Mouse (Mus musculus) liver, embryonic 16.5 days (tissue): ENCODE data around the gene Pcgf6. TPM values are rescaled to one million over a fixed set of nuclear protein-coding genes. Genes with fewer than 3 reads are reported as not detected.

Experiments used
- ATAC-seq: fragments of 200-750 bp; cut with Nextera tagmentation; 2 replicates; pipeline ENCODE4 v1.8.0; 2017; ENCODE audit warnings: low read depth, mild to moderate bottlenecking, moderate number of reproducible peaks, moderate library complexity
- H3K27ac ChIP-seq: fragments of 300-500 bp; sonication (generic); 2 replicates; pipeline ENCODE4 v1.5.1; 2014; ENCODE audit warnings: mild to moderate bottlenecking, low read length
- H3K27me3 ChIP-seq: fragments of 300-500 bp; sonication (generic); 2 replicates; pipeline ENCODE4 v1.6.1; 2014; ENCODE audit warnings: low read depth, low read length, mixed read lengths; ENCODE audit not compliant: control insufficient read depth, insufficient read depth
- H3K36me3 ChIP-seq: fragments of 300-500 bp; sonication (generic); 2 replicates; pipeline ENCODE4 v1.6.1; 2014; ENCODE audit warnings: mild to moderate bottlenecking; ENCODE audit not compliant: control insufficient read depth, insufficient read depth
- H3K4me1 ChIP-seq: fragments of 300-500 bp; sonication (generic); 2 replicates; pipeline ENCODE4 v1.6.1; 2014; ENCODE audit warnings: low read depth, low read length, mixed read lengths; ENCODE audit not compliant: control insufficient read depth
- H3K4me2 ChIP-seq: fragments of 300-500 bp; sonication (generic); 2 replicates; pipeline ENCODE4 v1.6.1; 2014; ENCODE audit warnings: low read depth, low read length, mixed read lengths
- H3K4me3 ChIP-seq: fragments of 300-500 bp; sonication (generic); 2 replicates; pipeline ENCODE4 v1.5.1; 2014; ENCODE audit warnings: low read depth, mild to moderate bottlenecking, low read length
- H3K9ac ChIP-seq: fragments of 300-500 bp; sonication (generic); 2 replicates; pipeline ENCODE4 v1.6.1; 2014; ENCODE audit warnings: low read depth, low read length
- H3K9me3 ChIP-seq: fragments of 300-500 bp; sonication (generic); replicated peaks from 2 replicates; pipeline ENCODE4 v1.6.1; 2016; ENCODE audit warnings: low read length; ENCODE audit not compliant: control insufficient read depth
- WGBS: fragments of 180-500 bp; shearing (Covaris S2); extraction: QIAGEN DNeasy Blood & Tissue Kit; methylation state at CpG from one replicate; pipeline ENCODE4 v1.1.7; 2014; ENCODE audit not compliant: insufficient replicate concordance; 5-methylcytosine and 5-hydroxymethylcytosine counted together
- polyA plus RNA-seq: library from polyadenylated mRNA; unstranded; fragments of >200 nt; fragmentation: Nextera tagmentation; extraction: Ambion mirVana; gene quantifications from 2 replicates; pipeline ENCODE4 v1.2.1, GENCODE M21; 2015

Pcgf6 gene
- polyA plus RNA-seq, 1 experiment from 2014 or later, result 5.7 TPM

DNA sequence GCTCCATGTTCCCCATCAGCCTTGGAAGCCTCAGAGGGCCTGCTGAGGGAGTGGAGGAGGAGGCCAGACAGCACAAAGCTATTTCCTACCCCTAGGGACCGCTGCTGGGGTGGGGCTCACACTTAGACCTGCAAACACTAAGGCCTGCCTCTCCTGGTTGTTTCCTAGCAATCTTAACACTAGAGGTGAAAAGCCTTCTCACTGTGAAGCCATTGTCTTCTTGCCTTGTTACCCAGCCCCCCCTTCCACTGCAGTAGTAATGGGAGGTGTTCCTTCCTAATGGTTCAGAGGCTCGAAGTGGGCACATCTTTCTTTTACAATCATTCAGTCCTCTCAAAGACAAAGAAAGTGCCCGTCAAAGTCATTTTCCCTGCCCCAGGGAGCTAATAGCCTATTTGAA lies 32.9 kb downstream of the Pcgf6 start:
- Histone ChIP-seq H3K36me3 (no peaks in the 10 kb centered on the region), H3K9me3 (no peaks in the 10 kb centered on the region), H3K4me2 (no peak overlapping the region), H3K27ac (no peak overlapping the region), H3K4me3 (no peak overlapping the region), H3K4me1 (peaks cover 10% of the 10 kb centered on the region), H3K27me3 (peaks cover 59% of the 10 kb centered on the region), H3K9ac (no peak overlapping the region)
- no peak for ATAC-seq
- 9% methylated on average over 3 of the region's 3 CpGs for WGBS

DNA sequence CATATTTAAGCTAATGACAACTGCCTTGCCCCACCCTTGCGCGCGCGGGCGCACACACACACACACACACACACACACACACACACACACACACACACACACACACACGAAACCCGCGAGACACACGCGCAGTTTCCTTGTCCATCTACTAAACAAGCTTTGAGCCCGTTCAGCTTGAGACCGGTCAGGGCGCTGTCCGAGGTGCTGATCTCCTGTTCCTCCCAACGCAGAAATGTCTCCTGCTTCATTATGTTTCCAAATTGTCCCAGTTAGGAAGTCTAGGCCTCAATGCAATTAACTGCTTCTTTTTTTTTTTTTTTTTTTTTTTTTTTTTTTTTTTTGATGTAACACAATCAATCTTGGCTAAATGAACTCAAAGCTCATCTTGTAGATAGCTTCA lies 34.2 kb downstream of the Pcgf6 start:
- Histone ChIP-seq H3K4me3 (no peak overlapping the region), H3K27ac (no peak overlapping the region), H3K27me3 (peaks cover 64% of the 10 kb centered on the region), H3K36me3 (no peaks in the 10 kb centered on the region), H3K4me1 (peaks cover 10% of the 10 kb centered on the region), H3K9ac (no peak overlapping the region), H3K4me2 (no peak overlapping the region), H3K9me3 (no peaks in the 10 kb centered on the region)
- ATAC-seq, result no peak
- WGBS, result under 1% methylated on average over 15 of the region's 15 CpGs

DNA sequence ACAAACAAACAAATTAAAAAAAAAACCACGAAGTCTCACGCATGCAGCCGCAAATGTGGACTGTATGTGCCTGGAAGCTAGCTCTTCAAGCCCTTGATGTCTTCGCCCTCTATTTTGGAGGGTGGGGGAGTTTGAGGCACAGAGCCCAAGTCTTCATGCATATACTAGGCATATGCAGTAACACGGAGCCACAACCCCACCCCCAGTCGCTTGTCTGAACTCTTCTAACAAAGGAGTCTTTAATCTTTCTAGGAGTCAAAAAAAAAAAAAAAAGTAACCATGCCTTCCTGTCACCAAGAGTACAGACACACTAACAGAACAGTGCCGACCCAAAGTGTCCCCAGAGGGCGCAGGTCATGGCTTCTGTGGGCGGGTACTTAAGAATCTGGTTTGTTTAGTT lies 34.7 kb downstream of the Pcgf6 start:
- H3K4me3 ChIP-seq, result no peak overlapping the region
- no peaks in the 10 kb centered on the region for H3K36me3 ChIP-seq
- no peak overlapping the region for H3K27ac ChIP-seq
- H3K9ac ChIP-seq, result no peak overlapping the region
- 6% methylated on average over 9 of the region's 9 CpGs for WGBS
- H3K4me2 ChIP-seq, result no peak overlapping the region
- no peaks in the 10 kb centered on the region for H3K9me3 ChIP-seq
- peaks cover 10% of the 10 kb centered on the region for H3K4me1 ChIP-seq
- peaks cover 64% of the 10 kb centered on the region for H3K27me3 ChIP-seq
- no peak for ATAC-seq

DNA sequence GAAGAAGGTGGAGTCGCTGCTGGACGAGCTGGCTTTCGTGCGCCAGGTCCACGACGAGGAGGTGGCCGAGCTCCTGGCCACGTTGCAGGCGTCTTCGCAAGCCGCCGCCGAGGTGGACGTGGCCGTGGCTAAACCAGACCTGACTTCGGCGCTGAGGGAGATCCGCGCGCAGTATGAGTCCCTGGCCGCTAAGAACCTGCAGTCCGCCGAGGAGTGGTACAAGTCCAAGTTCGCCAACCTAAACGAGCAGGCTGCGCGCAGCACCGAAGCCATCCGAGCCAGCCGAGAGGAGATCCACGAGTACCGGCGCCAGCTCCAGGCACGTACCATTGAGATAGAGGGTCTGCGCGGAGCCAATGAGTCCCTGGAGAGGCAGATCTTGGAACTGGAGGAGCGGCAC lies 35.3 kb downstream of the Pcgf6 start:
- no peak for ATAC-seq
- H3K27me3 ChIP-seq, result peaks cover 64% of the 10 kb centered on the region
- H3K9me3 ChIP-seq, result no peaks in the 10 kb centered on the region
- H3K4me3 ChIP-seq, result peak overlapping the region; percentile 44
- 5% methylated on average over 37 of the region's 37 CpGs for WGBS
- no peak overlapping the region for H3K27ac ChIP-seq
- H3K4me2 ChIP-seq, result peak overlapping the region; percentile 60
- peaks cover 10% of the 10 kb centered on the region for H3K4me1 ChIP-seq
- H3K9ac ChIP-seq, result no peak overlapping the region
- H3K36me3 ChIP-seq, result no peaks in the 10 kb centered on the region

DNA sequence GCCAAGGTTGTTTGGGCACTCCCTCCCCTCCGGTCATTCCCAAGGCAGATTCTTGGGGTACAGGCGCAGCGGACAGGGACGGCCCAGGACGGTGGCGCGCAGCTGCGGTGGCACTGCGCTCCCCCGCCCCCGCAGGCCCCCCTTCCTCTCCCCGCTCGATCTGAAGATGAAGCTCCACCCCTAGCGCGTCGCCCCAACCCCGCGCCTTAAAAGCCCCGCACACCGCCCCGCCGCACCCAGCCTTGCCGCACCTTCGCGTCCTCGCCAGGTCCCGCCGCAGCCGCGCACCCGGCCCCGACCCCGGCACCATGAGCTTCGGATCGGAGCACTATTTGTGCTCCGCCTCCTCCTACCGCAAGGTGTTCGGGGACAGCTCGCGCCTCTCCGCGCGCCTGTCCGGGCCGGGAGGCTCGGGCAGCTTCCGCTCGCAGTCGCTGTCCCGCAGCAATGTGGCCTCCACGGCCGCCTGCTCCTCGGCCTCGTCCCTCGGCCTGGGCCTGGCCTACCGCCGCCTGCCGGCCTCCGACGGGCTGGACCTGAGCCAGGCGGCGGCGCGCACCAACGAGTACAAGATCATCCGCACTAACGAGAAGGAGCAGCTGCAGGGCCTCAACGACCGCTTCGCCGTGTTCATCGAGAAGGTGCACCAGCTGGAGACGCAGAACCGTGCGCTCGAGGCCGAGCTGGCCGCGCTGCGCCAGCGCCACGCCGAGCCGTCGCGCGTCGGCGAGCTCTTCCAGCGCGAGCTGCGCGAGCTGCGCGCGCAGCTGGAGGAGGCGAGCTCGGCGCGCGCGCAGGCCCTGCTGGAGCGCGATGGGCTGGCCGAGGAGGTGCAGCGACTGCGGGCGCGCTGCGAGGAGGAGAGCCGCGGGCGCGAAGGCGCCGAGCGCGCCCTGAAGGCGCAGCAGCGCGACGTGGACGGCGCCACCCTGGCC lies 36.0 kb downstream of the Pcgf6 start, which contains the start of the genes Ina and Nt5c2:
Ina (plus strand) TSS at position 252 of the 935 bp plus-strand sequence.
Nt5c2 (minus strand) TSS at position 707 of the 935 bp plus-strand sequence.
- Histone ChIP-seq H3K4me1 (peaks cover 10% of the 10 kb centered on the region), H3K9ac (no peak within 1 kb of the TSS), H3K27me3 (peaks cover 66% of the 10 kb centered on the region), H3K4me3 (peak within 1 kb of the TSS; percentile 44), H3K36me3 (no peaks in the 10 kb centered on the region), H3K4me2 (peak within 1 kb of the TSS; percentile 60), H3K27ac (no peak within 1 kb of the TSS), H3K9me3 (no peaks in the 10 kb centered on the region)
- WGBS, result under 1% methylated on average over 121 of the region's 124 CpGs
- ATAC-seq, result peak; percentile 59; the same call in 1 of the 2 replicates

DNA sequence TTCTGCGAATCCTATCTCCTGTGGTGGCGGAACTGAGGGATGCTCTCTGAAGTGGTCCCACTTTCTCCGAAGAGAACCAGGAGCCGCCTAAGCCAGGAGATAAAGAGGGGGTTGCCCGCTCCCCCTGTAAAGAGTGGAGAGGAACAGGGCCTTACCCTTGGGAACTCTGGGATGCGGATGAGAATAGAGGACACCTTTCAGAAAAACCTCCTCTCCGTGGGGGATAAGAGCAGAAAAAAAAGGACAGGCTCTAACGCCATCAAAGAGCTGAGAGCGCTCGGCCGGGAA lies 36.6 kb downstream of the Pcgf6 start:
- no peak for ATAC-seq
- peaks cover 61% of the 10 kb centered on the region for H3K27me3 ChIP-seq
- peak overlapping the region; percentile 44; the same call in 1 of the 2 replicates for H3K4me3 ChIP-seq
- no peak overlapping the region for H3K9ac ChIP-seq
- peaks cover 10% of the 10 kb centered on the region for H3K4me1 ChIP-seq
- no peak overlapping the region for H3K27ac ChIP-seq
- H3K36me3 ChIP-seq, result no peaks in the 10 kb centered on the region
- H3K9me3 ChIP-seq, result no peaks in the 10 kb centered on the region
- peak overlapping the region; percentile 60 for H3K4me2 ChIP-seq
- WGBS, result 5% methylated on average over 11 of the region's 11 CpGs

DNA sequence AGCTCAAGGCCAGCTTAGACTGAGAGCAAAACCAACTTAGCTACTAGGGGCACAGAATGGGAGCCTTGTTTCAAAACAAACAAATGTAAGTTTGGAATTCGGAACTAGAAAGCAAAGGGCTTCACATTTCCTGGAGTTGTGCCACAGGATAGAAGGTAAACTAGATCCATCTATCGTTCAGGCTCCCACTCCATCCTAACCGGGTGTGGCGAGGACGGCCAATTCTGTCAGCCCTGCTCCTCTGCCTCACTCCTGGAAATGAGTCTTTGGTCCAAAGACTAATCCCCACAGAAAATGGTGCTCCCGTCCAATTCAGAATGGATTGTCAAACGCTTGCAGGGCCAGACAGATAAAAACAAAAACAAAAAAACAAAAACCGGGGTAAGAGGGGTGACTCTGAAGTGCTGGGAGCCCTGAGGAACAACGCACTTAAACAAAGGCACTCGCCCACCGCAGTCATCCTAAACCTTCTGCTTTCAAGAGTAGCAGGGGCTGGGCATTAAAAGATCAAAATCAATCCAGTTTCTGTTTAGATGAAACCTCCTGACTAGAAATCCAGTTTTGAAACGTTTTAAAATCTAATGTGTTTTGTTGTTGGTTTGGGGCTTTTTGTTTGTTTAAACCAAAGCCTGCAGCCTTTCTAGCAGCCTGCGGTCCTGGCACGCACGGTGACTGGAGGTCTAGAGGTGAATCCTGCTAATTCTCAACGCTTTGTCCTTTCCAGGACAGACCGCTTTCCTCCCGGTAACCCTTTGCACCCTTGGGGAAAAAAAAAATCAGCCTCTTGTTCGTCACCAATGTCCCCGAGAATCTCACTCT lies 37.2 kb downstream of the Pcgf6 start:
- 13% methylated on average over 20 of the region's 20 CpGs for WGBS
- Histone ChIP-seq H3K36me3 (no peaks in the 10 kb centered on the region), H3K9ac (no peak overlapping the region), H3K4me2 (no peak overlapping the region), H3K4me1 (peaks cover 10% of the 10 kb centered on the region), H3K27ac (no peak overlapping the region), H3K27me3 (peaks cover 58% of the 10 kb centered on the region), H3K9me3 (no peaks in the 10 kb centered on the region), H3K4me3 (no peak overlapping the region)
- ATAC-seq, result no peak

DNA sequence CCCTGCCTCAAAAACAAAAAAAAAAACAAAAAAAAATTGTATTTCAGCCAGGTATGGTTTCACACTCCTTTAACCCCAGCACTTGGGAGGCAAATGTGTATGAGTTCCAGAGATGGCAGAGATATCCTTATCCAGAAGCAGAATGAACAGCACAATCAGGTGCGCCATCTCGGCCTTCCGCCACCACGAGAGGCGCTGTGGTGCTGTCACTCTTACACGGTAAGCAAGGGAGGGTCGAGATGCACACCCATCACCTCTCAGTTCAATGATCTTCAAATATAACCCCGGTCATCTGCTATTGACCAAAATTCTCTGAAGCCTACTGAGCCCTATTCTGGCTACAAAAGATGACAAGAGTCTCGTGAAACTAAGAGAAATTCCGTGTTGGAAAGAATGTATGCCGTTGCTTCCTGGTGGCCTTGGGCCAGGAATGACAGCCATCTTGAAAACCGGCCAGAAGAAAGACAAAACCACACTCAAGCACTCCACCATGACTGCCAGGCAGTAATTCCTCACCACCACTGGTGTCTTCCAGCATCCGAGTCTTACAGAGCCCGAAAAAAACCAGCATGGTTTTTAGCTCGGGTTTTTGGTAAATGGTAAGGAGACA lies 38.1 kb downstream of the Pcgf6 start:
- H3K27me3 ChIP-seq, result peaks cover 52% of the 10 kb centered on the region
- H3K9me3 ChIP-seq, result no peaks in the 10 kb centered on the region
- no peak for ATAC-seq
- no peaks in the 10 kb centered on the region for H3K36me3 ChIP-seq
- H3K9ac ChIP-seq, result no peak overlapping the region
- no peak overlapping the region for H3K27ac ChIP-seq
- H3K4me2 ChIP-seq, result no peak overlapping the region
- 71% methylated on average over 15 of the region's 15 CpGs for WGBS
- no peak overlapping the region for H3K4me3 ChIP-seq
- H3K4me1 ChIP-seq, result peaks cover 10% of the 10 kb centered on the region
